Mouse (Mus musculus) E14TG2a.4 (cell line): ENCODE measurements around the gene Gm13288.
"Not testable (repeated sequence)": the region's sequence is repeated elsewhere in the genome, so short reads cannot be mapped to it uniquely, and the experiment has no call there.

ENCODE experiments used
- CTCF ChIP-seq: conservative IDR thresholded peaks from 2 replicates; pipeline ENCODE4 v1.5.1; 2014; ENCODE audit warnings: low read length
- POU5F1 ChIP-seq: IDR thresholded peaks from 2 replicates; pipeline ENCODE4 v1.6.1; 2014; ENCODE audit warnings: low read length, borderline replicate concordance

DNA sequence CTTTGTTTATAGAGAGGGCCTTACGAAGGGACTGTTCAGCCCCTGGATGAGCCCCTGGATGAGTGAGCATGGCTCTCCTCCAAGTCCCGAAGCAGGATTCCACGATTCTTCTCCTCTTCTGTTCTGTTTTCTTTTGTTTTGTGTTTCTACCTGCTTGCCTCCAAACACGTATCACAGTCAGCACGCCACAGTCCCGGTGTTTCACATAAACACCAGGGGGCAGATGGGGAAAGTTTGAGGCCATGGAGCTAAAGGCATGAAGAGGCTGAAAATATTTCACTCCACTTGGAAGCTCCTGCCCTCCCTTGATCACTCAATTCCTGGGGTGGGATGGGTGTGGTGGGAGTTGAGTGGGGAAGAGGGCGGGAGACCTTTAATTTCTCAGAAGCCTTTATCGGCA, 43.6 kb upstream of the Gm13288 start:
- TF ChIP-seq CTCF, POU5F1: not testable (repeated sequence)
